Mouse (Mus musculus) hindbrain, embryonic 12.5 days (tissue): ENCODE measurements around the gene Tceal5. TPM values are rescaled to one million over a fixed set of nuclear protein-coding genes. Genes with fewer than 3 reads are reported as not detected.
A peak's percentile ranks its signal among the peaks of the same experiment; 100 is the strongest.

Experiments
- ATAC-seq: fragments of 200-750 bp; cut with Nextera tagmentation; 2 replicates; pipeline ENCODE4 v1.8.0; 2017; ENCODE audit warnings: moderate TSS enrichment; ENCODE audit not compliant: low FRiP score
- H3K27ac ChIP-seq: fragments of 300-500 bp; sonication (generic); 2 replicates; pipeline ENCODE4 v1.5.1; 2016; ENCODE audit warnings: mild to moderate bottlenecking
- H3K27me3 ChIP-seq: fragments of 300-500 bp; sonication (generic); 2 replicates; pipeline ENCODE4 v1.6.1; 2016; ENCODE audit warnings: mild to moderate bottlenecking
- H3K36me3 ChIP-seq: fragments of 300-500 bp; sonication (generic); 2 replicates; pipeline ENCODE4 v1.6.1; 2016; ENCODE audit warnings: mild to moderate bottlenecking
- H3K4me1 ChIP-seq: fragments of 300-500 bp; sonication (generic); 2 replicates; pipeline ENCODE4 v1.6.1; 2016
- H3K4me2 ChIP-seq: fragments of 300-500 bp; sonication (generic); replicated peaks from 2 replicates; pipeline ENCODE4 v1.6.1; 2016; ENCODE audit warnings: mild to moderate bottlenecking
- H3K4me3 ChIP-seq: fragments of 300-500 bp; sonication (generic); 2 replicates; pipeline ENCODE4 v1.5.1; 2016; ENCODE audit warnings: mild to moderate bottlenecking
- H3K9ac ChIP-seq: fragments of 300-500 bp; sonication (generic); 2 replicates; pipeline ENCODE4 v1.6.1; 2016; ENCODE audit warnings: mild to moderate bottlenecking, moderate library complexity
- H3K9me3 ChIP-seq: fragments of 300-500 bp; sonication (generic); replicated peaks from 2 replicates; pipeline ENCODE4 v1.6.1; 2016; ENCODE audit warnings: mild to moderate bottlenecking
- WGBS: fragments of 180-500 bp; shearing (Covaris S2); methylation state at CpG from one replicate; pipeline ENCODE4 v1.1.7; 2016; 5-methylcytosine and 5-hydroxymethylcytosine counted together
- polyA plus RNA-seq: library from polyadenylated mRNA; unstranded; fragments of >200 nt; fragmentation: Nextera tagmentation; extraction: Ambion mirVana; gene quantifications from 2 replicates; pipeline ENCODE4 v1.2.1, GENCODE M21; 2016

The Tceal5 gene
- 13.9 and 16.1 TPM in 2 replicates for polyA plus RNA-seq

GRCm38 (mm10) chrX:136203664-136204066, at the start of gene Tceal5:
Gene Tceal5 (minus strand): TSS chrX:136203876.
- 13% methylated on average over 9 of the region's 9 CpGs for WGBS
- Histone ChIP-seq H3K4me1 (no peaks in the 10 kb centered on the region), H3K9ac (peak within 1 kb of the TSS; percentile 42; the same call in 1 of the 2 replicates), H3K36me3 (no peaks in the 10 kb centered on the region), H3K27me3 (peaks cover 4% of the 10 kb centered on the region; the same call in 1 of the 2 replicates), H3K27ac (no peak within 1 kb of the TSS), H3K4me3 (peak within 1 kb of the TSS; percentile 42), H3K4me2 (peak within 1 kb of the TSS; percentile 51), H3K9me3 (no peaks in the 10 kb centered on the region)
- ATAC-seq = peak; percentile 83

- ATAC-seq = no peak
- no peaks in the 10 kb centered on the region for H3K27me3 ChIP-seq
- H3K9ac ChIP-seq = no peak overlapping the region
- no peaks in the 10 kb centered on the region for H3K9me3 ChIP-seq
- H3K4me1 ChIP-seq = no peaks in the 10 kb centered on the region
- no peaks in the 10 kb centered on the region for H3K36me3 ChIP-seq
- H3K4me2 ChIP-seq = no peak overlapping the region
- no peak overlapping the region for H3K27ac ChIP-seq
- 70% methylated on average over 6 of the region's 6 CpGs for WGBS
- no peak overlapping the region for H3K4me3 ChIP-seq
Observed at GRCm38 (mm10) chrX:136252023-136252729, 48.5 kb upstream of the Tceal5 start.

DNA sequence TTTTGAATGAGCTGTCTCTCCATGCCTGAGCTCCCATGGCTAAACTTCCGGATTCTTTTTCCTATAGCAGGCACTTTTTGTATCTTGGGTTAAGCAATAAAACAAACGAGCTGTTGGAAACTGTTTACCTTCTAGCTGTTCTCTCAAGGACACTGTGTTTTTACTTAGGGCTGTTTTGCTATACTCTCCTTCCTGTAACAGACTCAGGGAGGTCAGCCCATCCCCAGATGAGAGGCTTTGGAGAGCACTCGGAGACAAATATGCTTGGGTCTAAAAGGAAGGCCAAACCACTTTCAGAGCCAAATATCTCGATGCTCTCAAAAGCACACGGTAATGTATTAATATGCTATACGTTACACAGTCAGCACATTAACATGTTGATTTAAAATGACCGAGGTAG, 46.0 kb upstream of the Tceal5 start:
- no peak overlapping the region for H3K27ac ChIP-seq
- no peak overlapping the region for H3K4me3 ChIP-seq
- H3K4me1 ChIP-seq = no peaks in the 10 kb centered on the region
- no peak for ATAC-seq
- no peaks in the 10 kb centered on the region for H3K27me3 ChIP-seq
- no peaks in the 10 kb centered on the region for H3K9me3 ChIP-seq
- no peak overlapping the region for H3K4me2 ChIP-seq
- no peaks in the 10 kb centered on the region for H3K36me3 ChIP-seq
- no peak overlapping the region for H3K9ac ChIP-seq
- 83% methylated on average over 7 of the region's 7 CpGs for WGBS

- Histone ChIP-seq H3K4me2 (no peak overlapping the region), H3K27me3 (no peaks in the 10 kb centered on the region), H3K27ac (no peak overlapping the region), H3K4me3 (no peak overlapping the region), H3K4me1 (no peaks in the 10 kb centered on the region), H3K36me3 (no peaks in the 10 kb centered on the region), H3K9ac (no peak overlapping the region), H3K9me3 (no peaks in the 10 kb centered on the region)
- 86% methylated on average over 6 of the region's 6 CpGs for whole genome bisulfite sequencing
- ATAC-seq = no peak
Observed at GRCm38 (mm10) chrX:136248811-136249210, 45.1 kb upstream of the Tceal5 start.

GRCm38 (mm10) chrX:136245521-136246071, 41.9 kb upstream of the Tceal5 start:
- ATAC-seq = peak; percentile 76
- peak overlapping the region; percentile 73 for H3K9ac ChIP-seq
- no peaks in the 10 kb centered on the region for H3K9me3 ChIP-seq
- H3K27me3 ChIP-seq = no peaks in the 10 kb centered on the region
- WGBS = 26% methylated on average over 15 of the region's 15 CpGs
- H3K36me3 ChIP-seq = no peaks in the 10 kb centered on the region
- H3K27ac ChIP-seq = peak overlapping the region; percentile 74
- peak overlapping the region; percentile 48 for H3K4me2 ChIP-seq
- 0 out of 2 replicates have a peak, but pooled peaks cover 2% of the 10 kb centered on the region for H3K4me1 ChIP-seq
- peak overlapping the region; percentile 54 for H3K4me3 ChIP-seq

- Histone ChIP-seq H3K4me1 (0 out of 2 replicates have a peak, but pooled peaks cover 2% of the 10 kb centered on the region), H3K27ac (peak within 1 kb of the TSS; percentile 74), H3K27me3 (no peaks in the 10 kb centered on the region), H3K36me3 (no peaks in the 10 kb centered on the region), H3K4me3 (peak within 1 kb of the TSS; percentile 54), H3K4me2 (peak within 1 kb of the TSS; percentile 48), H3K9ac (peak within 1 kb of the TSS; percentile 73), H3K9me3 (no peaks in the 10 kb centered on the region)
- peak; percentile 94 for ATAC-seq
- WGBS = 30% methylated on average over 20 of the region's 20 CpGs
Observed at GRCm38 (mm10) chrX:136244574-136245229, 41.0 kb upstream of the Tceal5 start, which contains the start of gene Tceal9. Gene Tceal9 (plus strand): TSS chrX:136245079.

DNA sequence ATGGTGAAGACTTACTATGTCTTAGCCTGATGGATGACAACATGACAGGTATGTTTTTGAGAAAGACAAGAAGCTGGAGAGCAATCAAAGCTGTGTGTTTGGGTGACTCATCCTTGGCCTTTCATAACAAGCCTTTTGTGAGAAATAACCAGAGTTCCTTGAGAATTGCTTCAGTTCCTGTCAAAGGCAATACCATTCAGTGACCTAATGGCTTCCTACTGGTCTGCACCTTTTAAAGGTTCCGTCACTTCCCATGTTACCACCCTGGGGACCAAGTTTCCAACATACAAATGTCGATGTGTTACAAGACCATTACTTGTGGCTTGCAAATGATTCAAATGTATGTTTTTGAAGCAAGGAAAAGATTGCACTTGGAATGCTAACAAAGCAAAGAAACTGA, 39.5 kb upstream of the Tceal5 start:
- WGBS = 88% methylated on average over 2 of the region's 2 CpGs
- 0 out of 2 replicates have a peak, but pooled peaks cover 2% of the 10 kb centered on the region for H3K4me1 ChIP-seq
- no peaks in the 10 kb centered on the region for H3K9me3 ChIP-seq
- no peaks in the 10 kb centered on the region for H3K27me3 ChIP-seq
- H3K9ac ChIP-seq = no peak overlapping the region
- H3K4me2 ChIP-seq = no peak overlapping the region
- no peaks in the 10 kb centered on the region for H3K36me3 ChIP-seq
- no peak overlapping the region for H3K4me3 ChIP-seq
- H3K27ac ChIP-seq = no peak overlapping the region
- no peak for ATAC-seq

GRCm38 (mm10) chrX:136238118-136238517, 34.4 kb upstream of the Tceal5 start:
- Histone ChIP-seq H3K4me1 (no peaks in the 10 kb centered on the region), H3K4me2 (no peak overlapping the region), H3K27me3 (no peaks in the 10 kb centered on the region), H3K4me3 (no peak overlapping the region), H3K36me3 (no peaks in the 10 kb centered on the region), H3K27ac (no peak overlapping the region), H3K9ac (no peak overlapping the region), H3K9me3 (no peaks in the 10 kb centered on the region)
- WGBS = 56% methylated on average over 3 of the region's 3 CpGs
- no peak for ATAC-seq

- no peak for ATAC-seq
- Histone ChIP-seq H3K27me3 (peaks cover 2% of the 10 kb centered on the region; the same call in 1 of the 2 replicates), H3K4me2 (no peak overlapping the region), H3K4me1 (no peaks in the 10 kb centered on the region), H3K27ac (no peak overlapping the region), H3K9me3 (no peaks in the 10 kb centered on the region), H3K4me3 (no peak overlapping the region), H3K36me3 (no peaks in the 10 kb centered on the region), H3K9ac (no peak overlapping the region)
- 70% methylated on average over 5 of the region's 5 CpGs for WGBS
Observed at GRCm38 (mm10) chrX:136227768-136228167, 24.1 kb upstream of the Tceal5 start.

DNA sequence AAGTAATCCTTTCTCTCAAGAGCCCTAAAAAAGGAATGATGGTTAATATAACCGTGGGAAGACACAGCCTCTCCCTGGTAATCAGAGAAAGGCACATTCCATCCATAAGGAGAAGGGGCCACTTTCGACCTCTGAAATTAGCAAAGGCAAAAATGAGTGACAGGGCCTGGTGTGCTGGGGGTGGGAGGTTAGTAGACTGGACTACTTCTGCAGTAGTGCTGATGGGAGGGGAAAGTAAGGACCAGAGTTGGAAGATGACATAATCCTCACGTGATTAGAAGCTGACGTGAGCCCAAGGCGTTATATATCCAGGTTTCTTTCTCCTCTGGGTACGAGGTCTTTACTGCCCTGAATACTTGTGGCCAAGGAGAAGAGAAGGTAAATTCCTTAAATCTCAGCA, 20.0 kb upstream of the Tceal5 start:
- H3K27ac ChIP-seq = no peak overlapping the region
- H3K27me3 ChIP-seq = peaks cover 2% of the 10 kb centered on the region; the same call in 1 of the 2 replicates
- no peak overlapping the region for H3K9ac ChIP-seq
- ATAC-seq = no peak
- WGBS = 63% methylated on average over 6 of the region's 6 CpGs
- no peak overlapping the region for H3K4me2 ChIP-seq
- no peaks in the 10 kb centered on the region for H3K9me3 ChIP-seq
- no peaks in the 10 kb centered on the region for H3K36me3 ChIP-seq
- no peak overlapping the region for H3K4me3 ChIP-seq
- no peaks in the 10 kb centered on the region for H3K4me1 ChIP-seq

DNA sequence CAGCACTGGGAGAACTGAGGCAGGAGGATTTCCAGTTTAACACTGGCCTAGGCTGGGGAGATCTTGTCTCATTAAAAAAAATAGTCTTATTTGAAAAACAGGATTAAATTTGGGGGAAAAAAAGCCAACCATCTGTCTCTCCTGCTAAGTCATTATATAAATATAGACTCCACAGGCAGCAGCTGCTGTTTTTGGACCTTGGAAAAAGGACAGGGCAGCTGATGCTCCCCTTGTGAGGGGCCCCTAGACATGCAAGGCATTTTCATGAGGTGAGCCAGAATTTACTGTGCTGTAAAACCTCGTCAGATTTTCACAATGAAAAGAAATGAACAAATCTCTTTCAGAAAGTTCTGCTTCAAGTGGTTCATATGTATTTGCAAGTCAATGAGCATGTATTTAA, 12.6 kb upstream of the Tceal5 start:
- Histone ChIP-seq H3K36me3 (no peaks in the 10 kb centered on the region), H3K4me2 (no peak overlapping the region), H3K9ac (no peak overlapping the region), H3K4me3 (no peak overlapping the region), H3K27ac (no peak overlapping the region), H3K9me3 (no peaks in the 10 kb centered on the region), H3K27me3 (no peaks in the 10 kb centered on the region), H3K4me1 (no peaks in the 10 kb centered on the region)
- no peak for ATAC-seq
- WGBS = 56% methylated on average over 1 of the region's 1 CpGs
